Mouse (Mus musculus): ENCODE results near the gene Clock. TPM values are rescaled to one million over a fixed set of nuclear protein-coding genes. Genes with fewer than 3 reads are reported as not detected.

The Clock gene
- polyA plus RNA-seq, 1 experiment from 2014 or later: 11.4 TPM

- no peak overlapping the region for H3K4me3 ChIP-seq (replicated peaks)
- H3K36me3 ChIP-seq: no peaks in the 10 kb centered on the region
- no peaks in the 10 kb centered on the region for H3K4me1 ChIP-seq (replicated peaks)
- no peaks in the 10 kb centered on the region for H3K9me3 ChIP-seq
- ATAC-seq: no peak
- H3K9ac ChIP-seq: no peak overlapping the region
- H3K4me2 ChIP-seq (replicated peaks): no peak overlapping the region
- no peaks in the 10 kb centered on the region for H3K27me3 ChIP-seq (replicated peaks)
- no peak overlapping the region for H3K27ac ChIP-seq
Observed at GRCm38 (mm10) chr5:76171039-76171438, 133.6 kb downstream of the Clock start.

- whole genome bisulfite sequencing: 74% methylated on average over 4 of the region's 4 CpGs
Observed at GRCm38 (mm10) chr5:76170522-76170921, 134.1 kb downstream of the Clock start.

GRCm38 (mm10) chr5:76164827-76165226 is 139.8 kb downstream of the Clock start:
- Histone ChIP-seq H3K9me3 (no peaks in the 10 kb centered on the region), H3K4me2 (replicated peaks) (no peak overlapping the region), H3K27ac (no peak overlapping the region), H3K36me3 (no peaks in the 10 kb centered on the region), H3K9ac (no peak overlapping the region), H3K4me3 (replicated peaks) (no peak overlapping the region), H3K4me1 (replicated peaks) (no peaks in the 10 kb centered on the region), H3K27me3 (replicated peaks) (no peaks in the 10 kb centered on the region)
- WGBS: 71% methylated on average over 7 of the region's 7 CpGs
- ATAC-seq: no peak

More at GRCm38 (mm10) chr5:76170522-76170921, 134.1 kb downstream of the Clock start:
- no peak overlapping the region for H3K9ac ChIP-seq
- no peak overlapping the region for H3K27ac ChIP-seq
- H3K4me2 ChIP-seq (replicated peaks): no peak overlapping the region
- H3K36me3 ChIP-seq: no peaks in the 10 kb centered on the region
- no peaks in the 10 kb centered on the region for H3K9me3 ChIP-seq
- no peaks in the 10 kb centered on the region for H3K27me3 ChIP-seq (replicated peaks)
- no peak for ATAC-seq
- no peak overlapping the region for H3K4me3 ChIP-seq (replicated peaks)
- no peaks in the 10 kb centered on the region for H3K4me1 ChIP-seq (replicated peaks)

GRCm38 (mm10) chr5:76163828-76164390 is 140.7 kb downstream of the Clock start:
- ATAC-seq: no peak
- H3K36me3 ChIP-seq: no peaks in the 10 kb centered on the region
- no peak overlapping the region for H3K27ac ChIP-seq
- no peak overlapping the region for H3K9ac ChIP-seq
- no peak overlapping the region for H3K4me2 ChIP-seq (replicated peaks)
- no peaks in the 10 kb centered on the region for H3K9me3 ChIP-seq
- no peak overlapping the region for H3K4me3 ChIP-seq (replicated peaks)
- 46% methylated on average over 4 of the region's 4 CpGs for WGBS
- H3K27me3 ChIP-seq (replicated peaks): no peaks in the 10 kb centered on the region
- no peaks in the 10 kb centered on the region for H3K4me1 ChIP-seq (replicated peaks)

GRCm38 (mm10) chr5:76162926-76163325 is 141.7 kb downstream of the Clock start:
- H3K4me3 ChIP-seq (replicated peaks): no peak overlapping the region
- no peaks in the 10 kb centered on the region for H3K27me3 ChIP-seq (replicated peaks)
- WGBS: 80% methylated on average over 5 of the region's 5 CpGs
- H3K27ac ChIP-seq: no peak overlapping the region
- H3K4me1 ChIP-seq (replicated peaks): no peaks in the 10 kb centered on the region
- H3K9me3 ChIP-seq: no peaks in the 10 kb centered on the region
- no peaks in the 10 kb centered on the region for H3K36me3 ChIP-seq
- H3K9ac ChIP-seq: no peak overlapping the region
- no peak overlapping the region for H3K4me2 ChIP-seq (replicated peaks)
- no peak for ATAC-seq

GRCm38 (mm10) chr5:76161491-76161890 is 143.1 kb downstream of the Clock start:
- Histone ChIP-seq H3K9me3 (no peaks in the 10 kb centered on the region), H3K9ac (no peak overlapping the region), H3K27me3 (replicated peaks) (no peaks in the 10 kb centered on the region), H3K4me1 (replicated peaks) (no peaks in the 10 kb centered on the region), H3K27ac (no peak overlapping the region), H3K4me3 (replicated peaks) (no peak overlapping the region), H3K36me3 (no peaks in the 10 kb centered on the region), H3K4me2 (replicated peaks) (no peak overlapping the region)
- 89% methylated on average over 6 of the region's 6 CpGs for WGBS
- ATAC-seq: no peak

- Histone ChIP-seq H3K4me2 (replicated peaks) (no peak overlapping the region), H3K4me3 (replicated peaks) (no peak overlapping the region), H3K36me3 (0 out of 2 replicates have a peak, but pooled peaks cover 3% of the 10 kb centered on the region), H3K9ac (no peak overlapping the region), H3K9me3 (no peaks in the 10 kb centered on the region), H3K27me3 (replicated peaks) (no peaks in the 10 kb centered on the region), H3K27ac (no peak overlapping the region), H3K4me1 (replicated peaks) (no peaks in the 10 kb centered on the region)
- no peak for ATAC-seq
- WGBS: 57% methylated on average over 3 of the region's 3 CpGs
Observed at GRCm38 (mm10) chr5:76160086-76160485, 144.5 kb downstream of the Clock start.

Other genes starting within 250 kb of the Clock start
- gene Srd5a3, start 164.5 kb downstream of the Clock start, polyA plus RNA-seq (2015; fragmentation: Nextera tagmentation; extraction: Ambion mirVana): 37.6 and 38.7 TPM in 2 replicates
- gene Tmem165, start 120.9 kb downstream of the Clock start, polyA plus RNA-seq (2015; fragmentation: Nextera tagmentation; extraction: Ambion mirVana): 82.1 and 87.6 TPM in 2 replicates
- not detected in 2 replicates for gene Pdcl2, start 26.4 kb upstream of the Clock start, polyA plus RNA-seq (2015; fragmentation: Nextera tagmentation; extraction: Ambion mirVana)
- 0.29 TPM in 1 of 2 replicates, not detected in the other for gene Nmu, start 59.0 kb upstream of the Clock start, polyA plus RNA-seq (2015; fragmentation: Nextera tagmentation; extraction: Ambion mirVana)
- not detected in 2 replicates for gene Gm7271, start 179.2 kb upstream of the Clock start, polyA plus RNA-seq (2015; fragmentation: Nextera tagmentation; extraction: Ambion mirVana)
- gene Exoc1, start 224.5 kb upstream of the Clock start, polyA plus RNA-seq (2015; fragmentation: Nextera tagmentation; extraction: Ambion mirVana): 28.0 and 28.9 TPM in 2 replicates